Mouse (Mus musculus): ENCODE results near the gene Poldip2.

The Poldip2 gene

DNA sequence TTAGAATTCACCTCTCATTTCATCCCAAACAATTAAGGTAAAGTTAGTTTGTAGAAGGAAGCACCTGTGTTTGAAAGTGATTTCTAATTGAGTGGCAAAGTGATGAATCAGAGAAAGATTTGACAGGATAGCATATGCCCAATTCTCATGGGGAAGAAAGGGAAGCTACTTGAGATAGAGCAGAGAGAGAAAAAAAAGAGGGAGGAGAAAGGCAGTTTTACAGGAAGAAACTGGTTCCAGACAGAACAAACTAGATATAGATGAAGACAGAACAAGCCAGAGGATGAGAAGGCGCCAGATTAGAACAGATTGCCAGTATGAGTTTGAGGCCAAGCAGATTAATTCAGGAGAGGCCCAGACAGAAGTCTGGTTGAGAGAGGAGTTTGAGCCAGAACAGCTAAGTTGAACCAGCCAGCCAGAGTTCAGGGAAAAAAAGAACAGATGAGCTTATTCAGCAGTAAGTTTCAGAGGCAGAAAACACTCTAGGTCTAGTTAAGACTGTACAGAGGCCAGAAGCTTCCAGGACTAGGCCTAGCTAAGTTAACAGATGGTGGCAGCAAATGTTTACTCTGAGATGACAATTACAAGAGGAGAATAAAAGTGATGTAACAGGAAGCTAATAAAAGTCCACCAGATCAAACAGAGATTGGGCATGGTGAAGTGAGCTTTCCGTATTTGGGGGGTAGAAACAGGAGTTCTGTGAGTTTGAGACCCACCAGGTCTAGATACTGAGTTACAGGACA is 35.9 kb downstream of the Poldip2 start:
- no peak for DNase-seq

GRCm38 (mm10) chr11:78549491-78549987 is 37.5 kb downstream of the Poldip2 start:
- no peak for DNase-seq

- peak; percentile 94 to 96 for DNase-seq
Observed at GRCm38 (mm10) chr11:78550168-78551058, 38.4 kb downstream of the Poldip2 start, which contains the start of gene Tmem97. Gene Tmem97, minus strand, starts transcription at chr11:78550777.

DNA sequence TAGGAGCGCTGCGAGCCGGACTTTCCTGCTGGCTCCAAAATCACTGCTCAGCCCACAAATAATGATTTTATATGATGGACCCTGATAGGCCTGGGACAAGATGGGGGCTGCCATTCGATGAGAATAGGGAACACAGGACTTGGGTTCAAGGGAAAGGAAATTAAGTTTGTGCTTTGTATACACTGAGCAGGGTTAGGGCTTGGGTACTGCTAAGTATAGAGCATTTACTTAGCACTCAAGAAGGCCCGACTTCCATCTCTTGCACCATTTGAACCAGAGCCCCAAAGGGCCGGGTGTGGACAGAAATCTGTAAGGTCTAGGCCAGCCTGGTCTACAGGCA is 39.0 kb downstream of the Poldip2 start:
- no peak for DNase-seq

GRCm38 (mm10) chr11:78555623-78556022 is 43.6 kb downstream of the Poldip2 start:
- no peak for DNase-seq

DNA sequence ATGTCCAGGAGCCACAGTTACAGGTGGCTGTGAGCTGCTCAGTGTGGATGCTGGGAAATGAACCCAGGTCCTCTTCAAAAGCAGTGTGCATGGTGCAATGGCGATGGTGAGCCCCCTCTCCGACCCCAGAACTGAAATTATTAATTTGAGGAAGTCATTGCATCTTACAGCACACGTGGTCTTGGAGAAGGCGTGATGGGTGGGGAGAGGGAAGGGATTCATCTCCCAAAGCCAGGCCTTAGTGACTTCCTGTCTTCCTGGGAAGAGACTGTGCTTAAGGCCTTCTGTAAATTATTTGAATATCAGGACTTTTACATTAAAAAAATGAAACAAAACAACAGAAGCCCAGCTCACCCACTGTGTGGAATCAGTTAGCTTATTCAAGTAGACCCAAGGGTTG is 44.1 kb downstream of the Poldip2 start:
- DNase-seq = no peak

GRCm38 (mm10) chr11:78557241-78557640 is 45.2 kb downstream of the Poldip2 start:
- no peak for DNase-seq

DNA sequence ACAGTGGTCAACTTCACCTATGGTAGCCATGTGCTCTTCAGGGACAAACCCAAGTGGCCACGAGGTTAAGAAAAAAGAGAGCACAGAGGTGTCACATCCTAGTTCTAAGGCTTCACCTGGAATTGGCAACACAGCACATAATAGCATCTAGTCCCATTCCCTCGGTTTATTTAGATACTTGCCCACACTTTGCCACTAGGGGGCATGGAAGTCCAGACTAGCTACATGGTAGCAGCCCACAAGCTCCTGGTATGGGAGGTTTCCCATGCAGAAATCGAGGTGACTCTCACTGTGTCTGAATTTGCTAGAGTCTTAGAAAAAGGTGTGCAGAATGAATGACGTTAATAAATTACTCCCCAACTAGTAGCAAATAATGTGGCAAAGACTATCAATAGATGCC is 48.5 kb downstream of the Poldip2 start:
- peak in 1 of 2 experiments; percentile 28 for DNase-seq

DNA sequence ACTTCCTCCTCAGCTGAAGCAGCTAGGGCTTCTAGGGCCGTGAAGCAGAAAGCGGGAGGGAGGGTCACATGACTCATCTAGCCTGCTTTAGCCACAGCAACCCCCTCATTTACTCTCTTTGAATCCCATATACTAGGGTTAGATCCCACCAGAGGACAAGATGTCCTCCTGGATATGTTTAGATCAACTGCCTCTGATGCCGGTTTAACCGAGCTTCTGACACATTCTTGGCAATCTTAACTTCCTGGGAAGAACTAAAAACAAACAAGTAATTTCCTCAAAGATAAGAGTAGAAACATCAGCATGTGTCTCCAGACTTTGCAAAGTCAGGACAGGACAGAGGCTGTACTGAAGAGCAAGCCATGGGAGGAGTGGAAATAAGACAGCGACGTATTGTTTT is 54.8 kb downstream of the Poldip2 start:
- DNase-seq = no peak

DNA sequence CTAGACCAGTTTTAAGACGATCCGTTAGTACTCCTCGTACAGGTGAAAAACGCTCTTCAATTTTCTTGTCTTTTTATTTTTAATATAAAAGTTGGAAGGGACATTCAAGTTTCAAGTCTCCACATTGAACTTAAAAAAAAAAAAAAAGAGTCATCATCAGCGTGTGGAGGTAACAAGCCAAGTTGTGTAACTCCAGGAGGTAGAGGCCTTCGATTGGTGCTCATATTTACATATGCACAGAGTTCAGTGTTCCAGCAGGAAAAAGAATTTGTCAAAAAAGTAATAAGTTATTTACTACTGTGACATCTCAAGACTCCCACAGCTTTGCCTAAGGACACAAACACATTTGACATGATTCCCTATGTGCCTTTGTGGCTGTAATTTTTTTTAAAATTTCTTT is 55.6 kb downstream of the Poldip2 start:
- DNase-seq = no peak

- no peak for DNase-seq
Observed at GRCm38 (mm10) chr11:78568827-78569226, 56.8 kb downstream of the Poldip2 start.

GRCm38 (mm10) chr11:78569806-78570205 is 57.8 kb downstream of the Poldip2 start:
- DNase-seq = no peak

DNA sequence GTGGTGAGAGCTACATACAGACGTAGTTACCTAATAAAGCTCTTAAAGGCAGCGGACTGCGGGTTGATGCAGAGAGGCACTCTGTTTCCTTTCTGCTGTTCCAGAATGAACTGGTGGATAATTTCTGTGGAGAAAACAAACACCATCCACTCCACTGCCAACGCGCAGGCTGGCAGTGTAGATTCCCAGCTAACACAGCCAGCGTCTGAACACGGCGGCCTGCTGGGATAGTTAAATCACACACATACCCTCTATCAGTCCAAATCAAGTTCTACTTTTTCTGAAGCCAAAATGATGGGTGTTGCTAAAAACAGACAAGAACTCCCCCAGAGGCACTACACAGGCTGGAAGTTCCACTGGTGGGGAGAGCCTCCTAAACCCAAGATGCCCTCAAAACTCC is 59.4 kb downstream of the Poldip2 start:
- no peak for DNase-seq

GRCm38 (mm10) chr11:78571854-78572253 is 59.9 kb downstream of the Poldip2 start:
- DNase-seq = no peak

Data from thymus, adult 18-20 months (tissue).